Mouse (Mus musculus) urinary bladder, adult 2 months (tissue): ENCODE measurements around the gene Rspo3. TPM values are rescaled to one million over a fixed set of nuclear protein-coding genes. Genes with fewer than 3 reads are reported as not detected.

Experiments
- DNase-seq: peaks from one replicate; pipeline ENCODE4 v3.0.0; 2022; ENCODE audit warnings: low spot score
- polyA plus RNA-seq: library from polyadenylated mRNA; depleted of rRNA; stranded (reverse); fragments of >200 nt; gene quantifications from 2 replicates; pipeline ENCODE4 v1.2.3, GENCODE M21; 2012; rRNA removed

Gene Rspo3
- polyA plus RNA-seq, 1 experiment: 3.3 TPM

DNA sequence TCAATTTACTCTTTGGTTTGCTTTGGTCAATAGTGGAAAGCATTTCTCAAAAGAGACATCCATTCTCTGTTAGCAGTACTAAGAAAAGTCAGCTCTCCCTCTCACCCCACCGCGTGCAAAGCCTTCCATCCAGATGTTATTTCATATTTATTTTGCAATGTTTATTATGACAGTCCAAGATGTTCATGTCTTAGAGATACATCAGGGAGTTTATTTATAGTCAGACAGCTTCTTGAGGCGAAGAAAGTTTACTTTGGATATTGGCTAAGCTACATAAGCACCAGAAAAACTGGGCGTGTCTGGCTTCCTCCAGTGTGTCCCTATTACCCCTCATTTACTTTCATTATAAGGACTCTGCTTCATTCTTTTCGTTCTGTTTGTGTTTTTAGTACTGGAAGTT lies 94.4 kb downstream of the Rspo3 start:
- DNase-seq: no peak

DNA sequence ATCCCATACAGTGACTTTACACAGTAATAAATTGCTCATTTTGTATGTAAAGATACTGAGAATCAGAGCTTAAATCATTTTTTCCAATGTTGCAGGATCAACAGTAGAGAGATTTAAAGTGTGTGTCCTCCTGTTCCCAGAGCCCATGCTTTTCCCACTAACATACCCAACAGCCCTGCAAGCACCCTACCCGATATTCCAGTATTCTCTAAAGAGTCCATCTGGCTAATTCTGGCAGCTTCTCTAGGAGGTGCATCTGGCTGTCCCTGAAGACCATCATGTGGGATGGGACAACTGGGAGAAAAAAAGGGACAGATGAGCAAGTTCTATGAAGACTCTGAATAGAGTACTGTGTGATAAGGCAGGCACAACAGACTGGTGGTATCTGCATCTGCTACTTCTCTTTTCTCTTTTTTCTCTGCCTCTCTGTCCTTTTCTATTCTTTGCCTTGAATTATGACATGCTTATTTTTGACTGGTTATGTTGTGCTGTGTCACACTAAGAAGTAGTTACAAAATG lies 102.7 kb downstream of the Rspo3 start:
- no peak for DNase-seq

DNA sequence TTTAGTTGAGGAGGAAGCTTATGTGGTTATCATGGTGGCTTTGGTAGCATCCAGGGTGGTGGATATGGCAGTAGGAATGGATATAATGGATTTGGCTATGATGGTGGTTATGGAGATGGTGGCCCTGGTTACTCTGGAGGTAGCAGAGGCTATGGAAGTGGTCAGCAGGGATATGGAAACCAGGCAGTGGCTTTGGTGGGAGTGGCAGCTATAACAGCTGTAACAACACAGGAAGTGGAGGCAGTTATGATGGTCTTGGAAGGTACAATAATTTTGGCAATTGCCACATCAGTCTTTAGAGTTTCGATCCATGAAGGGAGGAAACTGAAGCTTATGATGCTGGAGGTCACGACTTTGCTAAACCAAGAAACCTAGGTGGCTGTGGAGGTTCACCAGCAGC lies 109.0 kb downstream of the Rspo3 start:
- DNase-seq: no peak

DNA sequence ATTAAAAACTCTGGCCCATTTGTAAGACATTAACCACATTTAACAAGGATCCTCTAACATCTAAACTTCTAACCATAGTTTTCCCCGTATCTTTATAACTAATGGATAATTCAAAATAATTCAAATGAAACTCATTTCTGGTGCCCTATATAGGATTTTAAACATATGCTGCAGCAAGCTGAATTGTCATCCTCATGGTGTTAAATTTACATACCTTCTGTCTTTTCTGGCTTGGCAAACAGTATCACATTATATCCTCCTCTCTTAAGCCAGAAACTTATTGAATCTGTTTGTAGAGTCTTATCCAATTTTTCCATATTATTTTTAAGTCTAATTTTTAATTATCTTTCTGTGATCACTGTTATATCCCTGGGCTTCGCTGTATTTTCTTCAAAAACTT lies 111.1 kb downstream of the Rspo3 start:
- DNase-seq: no peak

DNA sequence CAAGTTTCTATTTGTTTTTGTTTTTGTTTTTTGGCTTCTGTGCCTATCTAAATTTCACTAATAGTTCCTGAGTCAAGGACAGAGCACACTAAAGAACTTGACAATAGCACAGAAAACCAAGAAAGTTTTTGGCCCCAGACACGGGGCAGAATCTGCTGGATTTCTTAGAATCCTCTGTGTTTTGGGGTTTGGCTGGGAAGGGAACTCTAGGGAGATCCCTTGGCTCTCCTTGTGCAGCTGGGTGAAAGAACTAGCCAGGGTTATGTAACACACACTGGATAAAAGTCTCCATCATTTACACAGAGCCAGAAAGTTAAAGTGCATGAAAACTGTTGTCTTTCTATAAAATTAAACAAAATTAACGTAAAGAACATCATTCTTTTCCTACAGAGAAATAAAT lies 121.3 kb downstream of the Rspo3 start:
- DNase-seq: no peak

DNA sequence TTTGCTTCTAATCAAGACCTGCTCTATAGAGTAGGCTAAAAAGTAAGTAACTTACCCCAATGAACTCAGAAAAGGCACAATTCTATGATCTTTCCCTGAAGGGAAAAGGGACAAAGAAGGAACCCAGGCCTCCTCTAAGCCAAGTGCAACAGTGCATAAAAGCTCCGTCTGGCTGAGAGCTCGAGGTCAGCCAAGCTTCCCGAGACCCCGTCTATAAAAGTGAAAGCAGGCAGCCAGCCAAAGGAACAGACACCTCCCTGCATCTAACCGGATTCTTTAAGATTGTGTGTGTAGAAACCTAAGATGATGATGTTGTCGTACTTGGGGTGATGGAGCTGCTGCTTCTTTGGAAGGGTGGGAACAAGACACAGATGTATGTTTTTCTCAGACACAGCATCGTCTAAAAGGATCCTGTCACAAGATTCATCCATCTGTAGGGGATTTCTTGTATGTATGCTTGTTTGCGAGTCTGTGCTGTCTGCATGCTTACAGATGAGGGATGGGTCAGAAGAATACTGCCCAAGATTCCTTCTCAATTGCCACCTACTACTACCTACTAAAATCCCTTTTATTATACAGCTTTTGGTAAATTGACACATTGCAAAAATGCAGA lies 132.9 kb downstream of the Rspo3 start:
- DNase-seq: no peak

Other genes with a start within 250 kb of the Rspo3 start
- gene Echdc1, start 222.7 kb downstream of the Rspo3 start, polyA plus RNA-seq: 26.4 and 32.7 TPM in 2 replicates
- gene Rnf146, start 173.4 kb downstream of the Rspo3 start, polyA plus RNA-seq: 63.8 and 67.7 TPM in 2 replicates